Mouse (Mus musculus) heart, postnatal 0 days (tissue): ENCODE results near the gene Gprc5c. TPM values are rescaled to one million over a fixed set of nuclear protein-coding genes. Genes with fewer than 3 reads are reported as not detected.

Experiments
- ATAC-seq: fragments of 200-750 bp; cut with Nextera tagmentation; 2 replicates; pipeline ENCODE4 v1.8.0; 2017; ENCODE audit warnings: low read depth, moderate number of reproducible peaks, moderate library complexity; ENCODE audit not compliant: insufficient read depth
- DNase-seq: peaks from one replicate; pipeline ENCODE4 v3.0.0-alpha.2; 2016; ENCODE audit warnings: low spot score
- H3K27ac ChIP-seq: fragments of 300-500 bp; sonication (generic); 2 replicates; pipeline ENCODE4 v1.5.1; 2014; ENCODE audit warnings: low read depth, mild to moderate bottlenecking
- H3K27me3 ChIP-seq: fragments of 300-500 bp; sonication (generic); 2 replicates; pipeline ENCODE4 v1.6.1; 2014; ENCODE audit warnings: low read length, mixed read lengths; ENCODE audit not compliant: control insufficient read depth, insufficient read depth
- H3K36me3 ChIP-seq: fragments of 300-500 bp; sonication (generic); replicated peaks from 2 replicates; pipeline ENCODE4 v1.6.1; 2014; ENCODE audit warnings: low read length, mixed read lengths; ENCODE audit not compliant: control insufficient read depth, insufficient read depth
- H3K4me1 ChIP-seq: fragments of 300-500 bp; sonication (generic); 2 replicates; pipeline ENCODE4 v1.6.1; 2014; ENCODE audit warnings: antibody characterized with exemption; ENCODE audit not compliant: control insufficient read depth, insufficient read depth
- H3K4me2 ChIP-seq: fragments of 300-500 bp; sonication (generic); 2 replicates; pipeline ENCODE4 v1.6.1; 2014; ENCODE audit warnings: low read depth, mild to moderate bottlenecking, low read length, moderate library complexity
- H3K4me3 ChIP-seq: fragments of 300-500 bp; sonication (generic); 2 replicates; pipeline ENCODE4 v1.5.1; 2014; ENCODE audit warnings: low read depth, low read length
- H3K9ac ChIP-seq: fragments of 300-500 bp; sonication (generic); replicated peaks from 2 replicates; pipeline ENCODE4 v1.6.1; 2014; ENCODE audit warnings: low read depth, low read length, mixed read lengths
- H3K9me3 ChIP-seq: fragments of 300-500 bp; sonication (generic); replicated peaks from 2 replicates; pipeline ENCODE4 v1.6.1; 2016; ENCODE audit warnings: low read length; ENCODE audit not compliant: control insufficient read depth
- CTCF ChIP-seq: IDR thresholded peaks from 2 replicates; pipeline ENCODE4 v1.5.1; 2016; ENCODE audit warnings: antibody characterized with exemption, control low read depth, low read depth
- EP300 ChIP-seq: IDR thresholded peaks from 2 replicates; pipeline ENCODE4 v1.6.1; 2016; ENCODE audit warnings: antibody characterized with exemption, low read depth
- WGBS: fragments of 180-500 bp; shearing (Covaris S2); extraction: QIAGEN DNeasy Blood & Tissue Kit; methylation state at CpG from one replicate; pipeline ENCODE4 v1.1.7; 2014; 5-methylcytosine and 5-hydroxymethylcytosine counted together
- polyA plus RNA-seq: library from polyadenylated mRNA; unstranded; fragments of >200 nt; fragmentation: Nextera tagmentation; extraction: Ambion mirVana; gene quantifications from 2 replicates; pipeline ENCODE4 v1.2.1, GENCODE M21; 2015
- total RNA-seq: library from RNA; depleted of rRNA; stranded (reverse); fragments of >200 nt; gene quantifications from 2 replicates; pipeline ENCODE4 v1.2.3, GENCODE M21; 2014; ENCODE audit warnings: low replicate concordance

Gprc5c gene
- total and polyA plus RNA-seq, 2 experiments from 2014 or later = 7.5 to 16.5 TPM

DNA sequence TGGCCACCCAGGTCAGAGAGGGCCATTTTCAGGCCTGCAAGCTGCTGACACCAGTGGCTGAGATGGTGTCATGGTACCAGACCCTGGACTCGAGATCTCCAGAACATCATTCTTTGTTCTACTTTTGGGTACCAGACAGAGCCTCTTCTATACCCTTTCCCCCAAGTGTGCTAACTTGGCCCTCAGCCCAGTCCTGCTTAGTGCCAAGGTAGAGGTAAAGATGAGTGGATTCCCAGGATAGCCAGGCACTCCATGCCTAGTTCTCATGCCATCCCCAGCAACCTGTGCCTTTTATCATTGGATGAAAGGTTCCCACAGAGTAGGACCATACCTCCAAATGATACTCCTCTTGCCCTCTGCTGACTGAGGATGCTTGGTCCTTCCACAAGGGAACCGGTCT is 20.6 kb downstream of the Gprc5c start:
- DNase-seq (no peak), ATAC-seq (no peak)
- Histone ChIP-seq H3K9ac (no peak overlapping the region), H3K9me3 (no peaks in the 10 kb centered on the region), H3K4me1 (peaks cover 24% of the 10 kb centered on the region), H3K27ac (no peak overlapping the region), H3K4me2 (no peak overlapping the region), H3K4me3 (no peak overlapping the region), H3K27me3 (no peaks in the 10 kb centered on the region), H3K36me3 (no peaks in the 10 kb centered on the region)
- TF ChIP-seq EP300 (no peak), CTCF (no peak)
- 76% methylated on average over 2 of the region's 2 CpGs for WGBS

DNA sequence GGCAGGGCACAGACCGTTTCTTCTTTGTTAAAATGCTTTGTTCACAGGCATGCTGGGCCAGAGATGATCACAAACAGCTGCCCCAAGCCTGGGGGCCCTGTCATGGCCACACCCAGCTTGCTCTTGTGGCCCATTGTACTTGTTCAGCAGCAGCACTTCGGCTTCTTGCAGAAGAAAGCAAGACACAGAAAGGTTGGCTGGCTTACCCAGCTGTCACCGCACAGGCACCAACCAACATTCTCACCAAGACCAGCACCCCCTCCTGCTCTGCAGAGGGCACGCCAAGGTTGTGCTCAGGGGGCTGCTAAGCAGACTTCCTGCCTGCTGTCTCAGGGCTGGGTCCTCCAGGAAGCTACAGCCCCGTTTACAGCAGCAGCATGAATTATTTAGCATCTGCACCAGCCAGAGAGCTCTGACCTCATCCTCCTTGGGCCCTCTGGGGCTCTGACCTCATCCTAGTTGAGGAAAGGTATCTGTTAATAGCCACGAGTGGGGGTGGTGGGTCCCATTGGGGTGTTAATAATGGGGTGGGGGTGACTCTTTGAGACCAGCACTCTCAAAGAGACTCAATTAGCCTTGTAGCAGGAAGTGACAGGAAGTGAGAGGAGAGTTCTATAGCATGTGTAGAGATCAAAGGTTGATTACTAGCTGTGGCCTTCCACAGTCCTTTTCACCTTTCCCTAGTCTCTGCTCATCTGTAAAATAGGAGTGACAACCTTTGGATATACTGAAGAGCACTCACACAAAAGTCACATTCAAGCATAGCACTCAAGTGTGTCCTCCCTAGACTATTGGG is 22.3 kb downstream of the Gprc5c start:
- Histone ChIP-seq H3K27me3 (no peaks in the 10 kb centered on the region), H3K36me3 (no peaks in the 10 kb centered on the region), H3K4me2 (no peak overlapping the region), H3K9ac (no peak overlapping the region), H3K27ac (peak overlapping the region; percentile 33), H3K4me1 (peaks cover 9% of the 10 kb centered on the region; the same call in 1 of the 2 replicates), H3K9me3 (no peaks in the 10 kb centered on the region), H3K4me3 (no peak overlapping the region)
- TF ChIP-seq EP300 (no peak), CTCF (no peak)
- 20% methylated on average over 6 of the region's 6 CpGs for WGBS
- ATAC-seq (peak; percentile 42), DNase-seq (no peak)

DNA sequence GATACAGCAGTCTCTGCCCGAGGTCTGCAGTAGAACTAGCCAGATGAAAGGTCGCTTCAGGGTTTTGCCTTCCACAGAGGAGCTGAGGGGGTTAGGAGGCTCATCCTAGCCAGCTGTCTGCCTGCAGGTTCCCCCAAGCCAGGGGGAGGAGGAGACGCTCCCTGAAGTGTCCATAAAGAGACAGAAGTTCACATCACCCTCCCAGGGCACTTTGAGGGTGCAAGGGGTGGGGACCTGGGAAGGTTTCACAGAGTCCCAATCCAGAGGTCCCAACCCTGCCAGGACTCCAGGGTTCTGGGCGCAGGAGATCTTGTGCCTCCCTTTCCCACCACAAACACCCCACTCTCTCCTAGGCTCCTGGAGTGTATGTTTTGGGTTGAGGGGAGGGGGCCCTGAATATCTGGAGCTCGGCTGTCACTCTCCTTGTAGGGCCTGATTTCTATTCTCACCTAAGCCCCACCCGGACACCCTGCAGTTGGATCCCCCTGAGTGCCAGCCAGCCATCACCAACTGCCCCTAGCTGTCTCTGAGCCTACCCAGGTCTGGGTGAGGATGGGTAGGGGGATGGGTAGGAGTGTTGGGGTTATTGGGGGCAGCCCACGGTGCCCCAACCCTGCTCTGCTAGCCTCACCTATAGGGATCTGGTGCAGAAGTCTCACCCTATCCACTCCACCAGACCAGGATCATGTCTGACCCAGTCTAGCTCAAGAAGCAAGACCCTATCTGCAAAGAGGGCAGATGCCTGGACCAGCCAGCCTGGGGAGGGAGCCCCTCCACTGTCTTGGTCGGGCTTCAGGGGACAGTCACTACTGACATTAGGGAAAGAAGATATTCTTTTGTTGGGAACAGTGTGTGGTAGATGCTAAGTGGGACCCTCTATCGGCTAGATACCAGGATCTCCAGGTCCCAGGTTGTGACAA is 23.5 kb downstream of the Gprc5c start:
- Histone ChIP-seq H3K27me3 (no peaks in the 10 kb centered on the region), H3K9ac (no peak overlapping the region), H3K4me3 (no peak overlapping the region), H3K36me3 (no peaks in the 10 kb centered on the region), H3K9me3 (no peaks in the 10 kb centered on the region), H3K4me2 (no peak overlapping the region), H3K27ac (no peak overlapping the region), H3K4me1 (peaks cover 9% of the 10 kb centered on the region; the same call in 1 of the 2 replicates)
- DNase-seq (no peak), ATAC-seq (no peak)
- WGBS = 57% methylated on average over 9 of the region's 9 CpGs
- TF ChIP-seq EP300 (no peak), CTCF (no peak)

DNA sequence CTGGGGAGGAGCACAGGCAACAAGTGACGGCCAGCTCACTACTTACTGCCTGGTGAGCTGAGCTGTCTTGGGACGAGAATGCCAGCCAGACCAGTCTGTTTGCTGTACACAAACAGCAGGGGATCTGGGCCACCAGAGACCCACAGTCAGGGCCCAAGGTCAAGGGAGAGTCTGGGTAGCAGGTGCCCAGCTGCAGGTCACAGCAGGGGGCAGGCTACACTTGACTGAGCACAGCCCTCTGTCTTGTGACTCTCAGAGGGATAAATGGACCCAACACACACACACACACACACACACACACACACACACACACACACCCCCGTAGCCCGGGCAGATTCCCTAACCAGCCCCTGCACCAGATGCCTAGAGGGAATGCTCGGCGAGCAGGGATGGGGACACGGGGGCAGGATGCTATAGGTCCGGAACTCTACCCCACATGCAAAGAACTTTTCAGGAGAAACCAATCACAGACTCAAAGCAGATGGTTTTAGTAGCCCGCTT is 24.4 kb downstream of the Gprc5c start:
- no peak for TF ChIP-seq EP300
- no peak for TF ChIP-seq CTCF
- 0 out of 2 replicates have a peak, but pooled peaks have one; percentile 34 for ATAC-seq
- H3K4me2 ChIP-seq = no peak overlapping the region
- no peaks in the 10 kb centered on the region for H3K36me3 ChIP-seq
- H3K9ac ChIP-seq = no peak overlapping the region
- 38% methylated on average over 9 of the region's 9 CpGs for WGBS
- H3K9me3 ChIP-seq = no peaks in the 10 kb centered on the region
- H3K4me1 ChIP-seq = peaks cover 9% of the 10 kb centered on the region; the same call in 1 of the 2 replicates
- no peak overlapping the region for H3K27ac ChIP-seq
- H3K27me3 ChIP-seq = no peaks in the 10 kb centered on the region
- DNase-seq = no peak
- H3K4me3 ChIP-seq = no peak overlapping the region

DNA sequence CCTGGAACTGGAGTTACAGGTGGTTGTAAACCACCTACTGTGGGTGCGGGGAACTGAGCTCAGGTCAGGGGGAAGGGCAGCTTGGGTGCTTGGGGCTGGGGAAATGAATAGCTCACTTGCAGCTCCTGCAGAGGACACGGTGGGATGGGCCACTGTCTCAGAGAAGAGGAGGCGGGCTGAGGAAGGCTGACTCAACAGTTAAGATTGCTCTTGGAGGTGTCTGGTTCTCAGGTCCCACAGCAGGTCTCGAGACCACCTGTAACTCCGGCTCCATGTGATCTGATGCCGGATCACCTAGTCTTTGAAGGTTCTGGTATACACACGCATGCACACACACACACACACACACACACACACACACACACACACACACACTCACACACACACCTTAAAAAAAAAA is 25.2 kb downstream of the Gprc5c start:
- Histone ChIP-seq H3K9me3 (no peaks in the 10 kb centered on the region), H3K9ac (no peak overlapping the region), H3K4me3 (no peak overlapping the region), H3K27ac (no peak overlapping the region), H3K4me2 (no peak overlapping the region), H3K4me1 (peaks cover 9% of the 10 kb centered on the region; the same call in 1 of the 2 replicates), H3K27me3 (no peaks in the 10 kb centered on the region), H3K36me3 (no peaks in the 10 kb centered on the region)
- TF ChIP-seq EP300 (no peak), CTCF (no peak)
- ATAC-seq (no peak), DNase-seq (no peak)
- 62% methylated on average over 7 of the region's 7 CpGs for WGBS
